Mouse (Mus musculus): Measurements from ENCODE around the gene Elavl1. TPM values are rescaled to one million over a fixed set of nuclear protein-coding genes. Genes with fewer than 3 reads are reported as not detected.

Elavl1 gene
- polyA plus RNA-seq, 1 experiment = 28.2 TPM

DNA sequence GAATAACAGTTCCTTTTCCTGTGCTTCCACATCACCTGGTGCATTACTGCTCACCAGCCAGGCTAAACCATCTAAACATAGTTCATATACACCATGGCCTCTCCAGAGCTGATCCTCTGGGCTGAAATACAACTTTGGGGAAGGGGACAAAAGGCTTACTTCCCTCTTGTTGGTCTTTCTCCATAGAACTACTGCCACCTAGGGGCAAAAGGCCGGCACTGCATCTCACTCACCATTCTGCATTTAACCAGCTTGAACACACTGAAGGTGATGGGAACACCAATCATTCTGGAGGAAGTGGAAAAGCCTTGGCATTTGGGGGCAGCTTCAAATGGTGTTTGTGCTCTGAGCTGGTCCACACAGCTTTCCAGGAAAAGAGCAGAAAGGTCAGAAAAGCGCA, 2.7 kb downstream of the Elavl1 start:
- Histone ChIP-seq H3K4me3 (ENCODE audit: control insufficient read depth, low read depth, low read length) (no peak overlapping the region), H3K36me3 (ENCODE audit: control insufficient read depth, insufficient read depth, low read length) (peaks cover 2% of the 10 kb centered on the region), H3K27me3 (ENCODE audit: control insufficient read depth, insufficient read depth, low read length) (no peaks in the 10 kb centered on the region), H3K4me1 (ENCODE audit: control insufficient read depth, insufficient read depth, low read length) (peaks cover 4% of the 10 kb centered on the region), H3K27ac (ENCODE audit: control insufficient read depth, insufficient read depth, low read depth, low read length) (no peak overlapping the region)
- TF ChIP-seq CTCF (IDR thresholded peaks at IDR 0.05; ENCODE audit: control insufficient read depth, insufficient read depth, insufficient replicate concordance, low read depth, low read length) = no peak
- no peak for TF ChIP-seq POLR2A (IDR thresholded peaks at IDR 0.05; ENCODE audit: control insufficient read depth, low read depth, low read length)

DNA sequence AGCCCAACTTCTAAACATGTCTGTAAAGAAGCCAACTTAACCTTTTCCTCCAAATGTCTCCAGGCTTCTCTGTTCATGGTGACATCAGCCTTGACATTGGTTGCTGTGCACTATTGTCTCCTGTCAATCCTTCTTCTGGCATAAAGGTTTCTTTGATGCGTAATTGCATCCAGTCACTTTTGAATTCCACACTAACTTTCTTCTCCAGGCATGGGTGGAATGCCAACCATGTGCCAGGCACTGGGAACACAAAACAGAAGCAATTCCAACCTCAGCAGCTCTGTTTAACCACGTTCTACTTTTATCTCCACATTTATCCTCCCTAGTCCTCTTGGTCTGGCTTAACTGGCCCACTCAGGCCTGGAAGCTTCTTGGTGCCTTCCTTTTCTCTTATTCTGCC, 4.2 kb downstream of the Elavl1 start:
- H3K27me3 ChIP-seq (ENCODE audit: control insufficient read depth, insufficient read depth, low read length) = no peaks in the 10 kb centered on the region

DNA sequence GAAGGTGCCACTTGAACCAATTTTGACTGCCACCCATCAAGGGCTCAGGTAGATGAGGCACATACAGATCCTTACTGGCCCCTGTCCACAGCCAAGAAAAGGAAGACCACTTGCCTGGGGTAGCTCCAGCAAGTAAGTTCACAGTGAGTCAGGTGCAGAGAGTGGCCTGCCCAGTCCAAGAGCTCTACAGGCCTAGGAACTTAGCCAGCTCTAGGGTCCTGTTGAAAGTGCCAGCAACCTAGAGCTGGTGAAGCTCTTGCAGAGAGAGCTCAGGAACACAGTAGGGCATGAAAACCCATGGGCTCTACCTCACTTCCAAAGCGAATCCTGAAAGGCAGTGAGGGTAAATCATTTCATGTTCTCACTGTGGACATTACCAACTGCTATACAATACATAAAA, 4.8 kb downstream of the Elavl1 start:
- Histone ChIP-seq H3K27me3 (ENCODE audit: control insufficient read depth, insufficient read depth, low read length) (no peaks in the 10 kb centered on the region), H3K36me3 (ENCODE audit: control insufficient read depth, insufficient read depth, low read length) (peaks cover 2% of the 10 kb centered on the region), H3K4me3 (ENCODE audit: control insufficient read depth, low read depth, low read length) (no peak overlapping the region), H3K4me1 (ENCODE audit: control insufficient read depth, insufficient read depth, low read length) (peaks cover 2% of the 10 kb centered on the region), H3K27ac (ENCODE audit: control insufficient read depth, insufficient read depth, low read depth, low read length) (no peak overlapping the region)
- TF ChIP-seq POLR2A (IDR thresholded peaks at IDR 0.05; ENCODE audit: control insufficient read depth, low read depth, low read length) (no peak), CTCF (IDR thresholded peaks at IDR 0.05; ENCODE audit: control insufficient read depth, insufficient read depth, insufficient replicate concordance, low read depth, low read length) (no peak)

More for the DNA sequence above, 4.2 kb downstream of the Elavl1 start:
- Histone ChIP-seq H3K36me3 (ENCODE audit: control insufficient read depth, insufficient read depth, low read length) (peaks cover 2% of the 10 kb centered on the region), H3K4me1 (ENCODE audit: control insufficient read depth, insufficient read depth, low read length) (peaks cover 4% of the 10 kb centered on the region), H3K27ac (ENCODE audit: control insufficient read depth, insufficient read depth, low read depth, low read length) (no peak overlapping the region), H3K4me3 (ENCODE audit: control insufficient read depth, low read depth, low read length) (no peak overlapping the region)
- TF ChIP-seq POLR2A (IDR thresholded peaks at IDR 0.05; ENCODE audit: control insufficient read depth, low read depth, low read length) = no peak
- TF ChIP-seq CTCF (IDR thresholded peaks at IDR 0.05; ENCODE audit: control insufficient read depth, insufficient read depth, insufficient replicate concordance, low read depth, low read length) = no peak

DNA sequence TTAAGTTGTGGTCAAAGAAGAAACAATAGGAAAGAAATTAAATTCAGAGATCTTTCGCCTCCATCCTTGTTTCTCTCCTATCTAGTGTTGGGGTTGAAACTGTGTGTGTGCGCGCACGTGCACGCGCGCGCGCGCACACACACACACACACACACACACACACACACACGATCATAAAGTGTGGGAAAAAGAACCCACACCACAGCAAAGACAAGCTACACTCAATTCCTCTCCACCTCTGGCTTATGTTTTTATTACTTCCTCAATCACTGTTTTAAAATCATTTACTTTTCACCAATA, 5.7 kb downstream of the Elavl1 start:
- no peak for TF ChIP-seq POLR2A (IDR thresholded peaks at IDR 0.05; ENCODE audit: control insufficient read depth, low read depth, low read length)
- no peak for TF ChIP-seq CTCF (IDR thresholded peaks at IDR 0.05; ENCODE audit: control insufficient read depth, insufficient read depth, insufficient replicate concordance, low read depth, low read length)
- Histone ChIP-seq H3K36me3 (ENCODE audit: control insufficient read depth, insufficient read depth, low read length) (peaks cover 2% of the 10 kb centered on the region), H3K27ac (ENCODE audit: control insufficient read depth, insufficient read depth, low read depth, low read length) (no peak overlapping the region), H3K4me1 (ENCODE audit: control insufficient read depth, insufficient read depth, low read length) (peaks cover 2% of the 10 kb centered on the region), H3K4me3 (ENCODE audit: control insufficient read depth, low read depth, low read length) (no peak overlapping the region), H3K27me3 (ENCODE audit: control insufficient read depth, insufficient read depth, low read length) (no peaks in the 10 kb centered on the region)

DNA sequence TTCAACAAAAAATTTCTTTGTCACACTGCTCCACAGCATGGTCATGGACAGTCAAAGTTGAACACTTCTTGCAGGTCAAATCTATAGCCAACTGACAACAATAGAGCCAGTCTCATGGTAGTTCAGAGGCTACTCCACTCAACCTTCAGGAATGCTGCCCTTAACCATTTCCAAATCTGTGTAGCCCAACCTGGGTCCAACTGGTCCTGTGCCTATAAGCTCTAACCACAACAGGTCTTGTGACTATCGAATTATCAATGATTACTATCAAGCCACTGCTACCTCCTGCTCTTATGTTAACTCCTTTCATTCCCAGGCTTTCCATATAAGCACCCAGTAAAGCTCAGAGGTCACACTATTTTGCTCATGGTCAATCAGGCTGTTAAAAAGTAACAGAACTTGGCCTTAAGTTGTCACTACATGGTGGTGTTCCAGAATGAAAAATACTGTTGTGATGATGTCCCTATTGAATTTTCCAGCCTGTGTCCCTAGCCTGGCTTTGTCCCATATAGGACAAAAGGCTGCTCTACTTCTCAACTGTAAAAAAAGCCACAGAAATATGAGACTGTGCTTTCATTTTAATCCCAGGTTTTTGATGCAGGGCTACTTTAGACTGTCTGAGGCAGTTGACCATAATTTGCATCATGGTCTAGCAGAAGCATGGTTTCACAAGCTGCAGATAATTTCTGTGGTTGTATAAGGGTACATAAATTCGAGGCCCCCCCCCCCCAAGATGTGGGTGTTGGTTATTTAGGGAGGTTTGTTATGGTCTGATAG, 6.2 kb downstream of the Elavl1 start:
- no peak overlapping the region for H3K27ac ChIP-seq (ENCODE audit: control insufficient read depth, insufficient read depth, low read depth, low read length)
- H3K36me3 ChIP-seq (ENCODE audit: control insufficient read depth, insufficient read depth, low read length) = peaks cover 2% of the 10 kb centered on the region
- H3K4me3 ChIP-seq (ENCODE audit: control insufficient read depth, low read depth, low read length) = no peak overlapping the region
- peaks cover 2% of the 10 kb centered on the region for H3K4me1 ChIP-seq (ENCODE audit: control insufficient read depth, insufficient read depth, low read length)
- no peaks in the 10 kb centered on the region for H3K27me3 ChIP-seq (ENCODE audit: control insufficient read depth, insufficient read depth, low read length)
- TF ChIP-seq CTCF (IDR thresholded peaks at IDR 0.05; ENCODE audit: control insufficient read depth, insufficient read depth, insufficient replicate concordance, low read depth, low read length) (no peak), POLR2A (IDR thresholded peaks at IDR 0.05; ENCODE audit: control insufficient read depth, low read depth, low read length) (no peak)

DNA sequence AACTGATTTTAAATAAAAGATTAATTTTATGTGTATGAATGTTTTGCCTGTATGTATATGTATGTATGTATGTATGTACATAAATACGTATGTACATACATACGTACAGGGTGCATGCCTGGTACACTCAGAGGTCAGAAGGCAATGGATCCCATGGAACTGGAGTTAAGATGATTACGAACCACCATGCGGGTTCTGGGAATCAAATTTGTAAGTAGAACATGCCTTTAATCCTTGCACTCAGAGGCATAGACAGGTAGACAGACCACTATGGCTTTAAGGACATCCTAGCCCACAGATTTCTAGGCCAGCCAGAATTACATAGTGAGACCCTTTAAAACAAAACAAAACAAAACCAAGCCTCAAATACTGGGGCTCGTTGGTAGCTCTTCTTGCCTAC, 7.1 kb downstream of the Elavl1 start:
- Histone ChIP-seq H3K4me1 (ENCODE audit: control insufficient read depth, insufficient read depth, low read length) (peaks cover under 1% of the 10 kb centered on the region; the same call in 1 of the 2 replicates), H3K27me3 (ENCODE audit: control insufficient read depth, insufficient read depth, low read length) (no peaks in the 10 kb centered on the region), H3K27ac (ENCODE audit: control insufficient read depth, insufficient read depth, low read depth, low read length) (no peak overlapping the region), H3K36me3 (ENCODE audit: control insufficient read depth, insufficient read depth, low read length) (peaks cover 2% of the 10 kb centered on the region), H3K4me3 (ENCODE audit: control insufficient read depth, low read depth, low read length) (no peak overlapping the region)
- TF ChIP-seq POLR2A (IDR thresholded peaks at IDR 0.05; ENCODE audit: control insufficient read depth, low read depth, low read length) (no peak), CTCF (IDR thresholded peaks at IDR 0.05; ENCODE audit: control insufficient read depth, insufficient read depth, insufficient replicate concordance, low read depth, low read length) (no peak)

DNA sequence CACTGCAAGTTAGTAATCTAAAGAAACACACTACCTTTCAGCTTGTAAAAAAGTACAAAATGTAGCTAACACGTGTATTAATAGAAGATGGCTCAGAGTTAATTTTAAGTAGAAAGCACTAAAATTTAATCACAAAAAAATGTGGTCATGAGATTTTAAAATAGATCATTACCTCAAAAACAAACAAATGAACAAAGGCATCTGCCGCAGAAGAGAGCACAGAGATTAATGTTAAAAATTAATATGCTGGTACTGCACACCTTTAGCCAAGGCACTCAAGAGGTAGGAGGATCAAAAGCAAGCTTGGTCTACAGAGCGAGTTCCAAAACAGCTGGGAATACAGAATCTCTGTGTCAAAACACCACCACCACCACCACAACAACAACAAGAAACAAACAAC, 10.4 kb downstream of the Elavl1 start:
- peaks cover 1% of the 10 kb centered on the region; the same call in 1 of the 2 replicates for H3K36me3 ChIP-seq (ENCODE audit: control insufficient read depth, insufficient read depth, low read length)
- H3K4me1 ChIP-seq (ENCODE audit: control insufficient read depth, insufficient read depth, low read length) = no peaks in the 10 kb centered on the region
- TF ChIP-seq POLR2A (IDR thresholded peaks at IDR 0.05; ENCODE audit: control insufficient read depth, low read depth, low read length) = no peak
- no peak for TF ChIP-seq CTCF (IDR thresholded peaks at IDR 0.05; ENCODE audit: control insufficient read depth, insufficient read depth, insufficient replicate concordance, low read depth, low read length)
- H3K4me3 ChIP-seq (ENCODE audit: control insufficient read depth, low read depth, low read length) = no peak overlapping the region
- H3K27ac ChIP-seq (ENCODE audit: control insufficient read depth, insufficient read depth, low read depth, low read length) = no peak overlapping the region
- no peaks in the 10 kb centered on the region for H3K27me3 ChIP-seq (ENCODE audit: control insufficient read depth, insufficient read depth, low read length)
